Mouse (Mus musculus): ENCODE measurements around the gene Snd1. TPM values are rescaled to one million over a fixed set of nuclear protein-coding genes. Genes with fewer than 3 reads are reported as not detected.

Gene Snd1
- 113 TPM in 2 replicates for polyA plus RNA-seq (2016; fragmentation: Nextera tagmentation; extraction: Ambion mirVana)

GRCm38 (mm10) chr6:28474839-28475238 lies at the start of gene Snd1:
TSS of gene Snd1 (plus strand) at chr6:28475139.
- no peaks in the 10 kb centered on the region for H3K9me3 ChIP-seq (replicated peaks)
- H3K4me1 ChIP-seq: 0 out of 2 replicates have a peak, but pooled peaks cover 7% of the 10 kb centered on the region
- H3K27ac ChIP-seq: no peak within 1 kb of the TSS
- H3K27me3 ChIP-seq: no peaks in the 10 kb centered on the region
- H3K36me3 ChIP-seq: no peaks in the 10 kb centered on the region
- H3K4me2 ChIP-seq (replicated peaks): no peak within 1 kb of the TSS
- no peak for ATAC-seq (ENCODE audit: low FRiP score)
- no peak within 1 kb of the TSS for H3K9ac ChIP-seq
- H3K4me3 ChIP-seq: no peak within 1 kb of the TSS
- 81% methylated on average over 5 of the region's 5 CpGs for WGBS

- Histone ChIP-seq H3K4me1 (peaks cover 17% of the 10 kb centered on the region), H3K9me3 (replicated peaks) (no peaks in the 10 kb centered on the region), H3K4me2 (replicated peaks) (no peak within 1 kb of the TSS), H3K4me3 (no peak within 1 kb of the TSS), H3K27me3 (no peaks in the 10 kb centered on the region), H3K36me3 (peaks cover 20% of the 10 kb centered on the region), H3K9ac (no peak within 1 kb of the TSS), H3K27ac (no peak within 1 kb of the TSS)
- no peak for ATAC-seq (ENCODE audit: low FRiP score)
- whole genome bisulfite sequencing: 80% methylated on average over 3 of the region's 3 CpGs
Measured at GRCm38 (mm10) chr6:28427096-28427839, 47.7 kb upstream of the Snd1 start, which contains the start of gene Fscn3. TSS of gene Fscn3 (plus strand) at chr6:28427789.

GRCm38 (mm10) chr6:28428290-28428689 lies 46.6 kb upstream of the Snd1 start, which contains the start of gene Gcc1:
TSS of gene Gcc1 (minus strand) at chr6:28428390.
- Histone ChIP-seq H3K27ac (no peak within 1 kb of the TSS), H3K36me3 (peaks cover 20% of the 10 kb centered on the region), H3K27me3 (no peaks in the 10 kb centered on the region), H3K4me2 (replicated peaks) (no peak within 1 kb of the TSS), H3K9me3 (replicated peaks) (no peaks in the 10 kb centered on the region), H3K9ac (no peak within 1 kb of the TSS), H3K4me3 (no peak within 1 kb of the TSS), H3K4me1 (peaks cover 17% of the 10 kb centered on the region)
- 91% methylated on average over 3 of the region's 3 CpGs for WGBS
- no peak for ATAC-seq (ENCODE audit: low FRiP score)

- Histone ChIP-seq H3K27me3 (no peaks in the 10 kb centered on the region), H3K4me2 (replicated peaks) (no peak overlapping the region), H3K4me3 (no peak overlapping the region), H3K36me3 (peaks cover 20% of the 10 kb centered on the region), H3K4me1 (peaks cover 9% of the 10 kb centered on the region), H3K27ac (no peak overlapping the region), H3K9me3 (replicated peaks) (no peaks in the 10 kb centered on the region), H3K9ac (no peak overlapping the region)
- WGBS: 89% methylated on average over 11 of the region's 11 CpGs
- ATAC-seq (ENCODE audit: low FRiP score): no peak
Measured at GRCm38 (mm10) chr6:28429870-28430269, 45.1 kb upstream of the Snd1 start.

- H3K4me3 ChIP-seq: no peak overlapping the region
- H3K4me1 ChIP-seq: peaks cover 2% of the 10 kb centered on the region; the same call in 1 of the 2 replicates
- no peaks in the 10 kb centered on the region for H3K9me3 ChIP-seq (replicated peaks)
- 79% methylated on average over 10 of the region's 10 CpGs for WGBS
- no peak overlapping the region for H3K9ac ChIP-seq
- H3K4me2 ChIP-seq (replicated peaks): no peak overlapping the region
- ATAC-seq (ENCODE audit: low FRiP score): no peak
- H3K27ac ChIP-seq: no peak overlapping the region
- peaks cover 9% of the 10 kb centered on the region for H3K36me3 ChIP-seq
- H3K27me3 ChIP-seq: no peaks in the 10 kb centered on the region
Measured at GRCm38 (mm10) chr6:28430795-28431537, 44.0 kb upstream of the Snd1 start.

GRCm38 (mm10) chr6:28431538-28431855 lies 43.4 kb upstream of the Snd1 start:
- H3K4me3 ChIP-seq: no peak overlapping the region
- no peaks in the 10 kb centered on the region for H3K27me3 ChIP-seq
- no peaks in the 10 kb centered on the region for H3K4me1 ChIP-seq
- no peaks in the 10 kb centered on the region for H3K9me3 ChIP-seq (replicated peaks)
- H3K9ac ChIP-seq: no peak overlapping the region
- 77% methylated on average over 6 of the region's 6 CpGs for WGBS
- ATAC-seq (ENCODE audit: low FRiP score): no peak
- peaks cover 4% of the 10 kb centered on the region; the same call in 1 of the 2 replicates for H3K36me3 ChIP-seq
- H3K4me2 ChIP-seq (replicated peaks): no peak overlapping the region
- H3K27ac ChIP-seq: no peak overlapping the region

- peaks cover 32% of the 10 kb centered on the region for H3K27me3 ChIP-seq
- no peaks in the 10 kb centered on the region for H3K4me1 ChIP-seq
- H3K9ac ChIP-seq: no peak overlapping the region
- H3K4me3 ChIP-seq: no peak overlapping the region
- ATAC-seq (ENCODE audit: low FRiP score): no peak
- no peak overlapping the region for H3K4me2 ChIP-seq (replicated peaks)
- no peak overlapping the region for H3K27ac ChIP-seq
- 85% methylated on average over 7 of the region's 7 CpGs for WGBS
- H3K9me3 ChIP-seq (replicated peaks): no peaks in the 10 kb centered on the region
- no peaks in the 10 kb centered on the region for H3K36me3 ChIP-seq
Measured at GRCm38 (mm10) chr6:28447937-28448336, 27.0 kb upstream of the Snd1 start.

GRCm38 (mm10) chr6:28449253-28449652 lies 25.7 kb upstream of the Snd1 start, which contains the start of gene Pax4:
TSS of gene Pax4 (minus strand) at chr6:28449353.
- H3K27me3 ChIP-seq: peaks cover 32% of the 10 kb centered on the region
- 90% methylated on average over 2 of the region's 2 CpGs for WGBS

GRCm38 (mm10) chr6:28450481-28450880 lies 24.5 kb upstream of the Snd1 start:
- WGBS: 19% methylated on average over 5 of the region's 5 CpGs
- Histone ChIP-seq H3K36me3 (no peaks in the 10 kb centered on the region), H3K4me3 (no peak overlapping the region), H3K9ac (no peak overlapping the region), H3K4me2 (replicated peaks) (no peak overlapping the region), H3K9me3 (replicated peaks) (no peaks in the 10 kb centered on the region), H3K4me1 (no peaks in the 10 kb centered on the region), H3K27ac (no peak overlapping the region), H3K27me3 (peaks cover 32% of the 10 kb centered on the region)
- ATAC-seq (ENCODE audit: low FRiP score): no peak

More at GRCm38 (mm10) chr6:28449253-28449652, 25.7 kb upstream of the Snd1 start, which contains the start of gene Pax4:
- H3K4me1 ChIP-seq: no peaks in the 10 kb centered on the region
- ATAC-seq (ENCODE audit: low FRiP score): no peak
- H3K9ac ChIP-seq: no peak within 1 kb of the TSS
- H3K4me2 ChIP-seq (replicated peaks): no peak within 1 kb of the TSS
- no peak within 1 kb of the TSS for H3K27ac ChIP-seq
- no peaks in the 10 kb centered on the region for H3K9me3 ChIP-seq (replicated peaks)
- H3K4me3 ChIP-seq: no peak within 1 kb of the TSS
- no peaks in the 10 kb centered on the region for H3K36me3 ChIP-seq

GRCm38 (mm10) chr6:28450977-28451376 lies 24.0 kb upstream of the Snd1 start:
- H3K27ac ChIP-seq: no peak overlapping the region
- H3K4me3 ChIP-seq: no peak overlapping the region
- no peak overlapping the region for H3K4me2 ChIP-seq (replicated peaks)
- no peaks in the 10 kb centered on the region for H3K4me1 ChIP-seq
- no peak for ATAC-seq (ENCODE audit: low FRiP score)
- peaks cover 32% of the 10 kb centered on the region for H3K27me3 ChIP-seq
- H3K9ac ChIP-seq: no peak overlapping the region
- no peaks in the 10 kb centered on the region for H3K9me3 ChIP-seq (replicated peaks)
- H3K36me3 ChIP-seq: no peaks in the 10 kb centered on the region
- WGBS: under 1% methylated on average over 12 of the region's 12 CpGs

GRCm38 (mm10) chr6:28459221-28459668 lies 15.7 kb upstream of the Snd1 start:
- no peak overlapping the region for H3K9ac ChIP-seq
- H3K4me1 ChIP-seq: no peaks in the 10 kb centered on the region; the same call in 1 of the 2 replicates
- H3K4me2 ChIP-seq (replicated peaks): no peak overlapping the region
- H3K9me3 ChIP-seq (replicated peaks): no peaks in the 10 kb centered on the region
- no peak for ATAC-seq (ENCODE audit: low FRiP score)
- H3K27me3 ChIP-seq: no peaks in the 10 kb centered on the region
- no peak overlapping the region for H3K27ac ChIP-seq
- H3K36me3 ChIP-seq: no peaks in the 10 kb centered on the region
- no peak overlapping the region for H3K4me3 ChIP-seq

- Histone ChIP-seq H3K9ac (no peak overlapping the region), H3K27me3 (no peaks in the 10 kb centered on the region), H3K4me1 (peaks cover 5% of the 10 kb centered on the region; the same call in 1 of the 2 replicates), H3K9me3 (replicated peaks) (no peaks in the 10 kb centered on the region), H3K4me3 (no peak overlapping the region), H3K4me2 (replicated peaks) (no peak overlapping the region), H3K36me3 (no peaks in the 10 kb centered on the region), H3K27ac (no peak overlapping the region)
- ATAC-seq (ENCODE audit: low FRiP score): no peak
- 11% methylated on average over 5 of the region's 5 CpGs for WGBS
Measured at GRCm38 (mm10) chr6:28460534-28460933, 14.4 kb upstream of the Snd1 start.
